Mouse (Mus musculus): ENCODE measurements around the gene Nit1.

Gene Nit1

DNA sequence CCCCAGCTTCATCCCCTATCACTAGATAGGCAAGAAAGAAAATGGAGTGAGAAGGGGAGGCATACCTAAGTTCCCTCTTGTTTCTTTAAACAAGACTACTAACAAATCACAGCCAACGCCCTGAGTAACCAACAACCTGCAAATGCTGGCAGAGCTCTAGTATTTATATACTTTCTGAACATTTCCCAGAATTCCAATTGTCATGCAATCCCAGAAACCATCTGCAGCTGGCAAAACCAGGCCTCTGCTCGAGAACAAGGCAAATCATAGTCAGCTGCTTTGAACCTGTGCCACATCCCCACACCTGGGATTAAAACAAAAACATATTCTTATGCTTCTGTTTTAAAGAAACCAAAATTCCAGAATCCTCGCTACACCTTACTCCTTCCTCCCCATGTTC is 52.1 kb downstream of the Nit1 start:
- no peak for DNase-seq

- no peak for DNase-seq
Measured at GRCm38 (mm10) chr1:171288328-171288727, 57.1 kb downstream of the Nit1 start.
